Mouse (Mus musculus) heart, adult 8-10 months (tissue): ENCODE measurements around the gene Rps27rt. TPM values are rescaled to one million over a fixed set of nuclear protein-coding genes. Genes with fewer than 3 reads are reported as not detected.

Experiments
- total RNA-seq, 4 experiments: library from RNA; stranded (reverse); gene quantifications; 2 replicates each; pipeline ENCODE4 v1.2.4; 2022

Rps27rt gene
- total RNA-seq, 4 experiments from 2014 or later = 9.8 to 31.3 (median 20.9) TPM

Other genes starting within 250 kb of the Rps27rt start
- 10 to 100 TPM; 10.5 to 16.6 (median 12.6) TPM for gene Cmtm7, start 200.9 kb downstream of the Rps27rt start, total RNA-seq
- gene Cmtm8, start 138.6 kb downstream of the Rps27rt start, total RNA-seq = 10 to 100 TPM; 11.5 to 12.5 (median 11.7) TPM
- 10 to 100 TPM; 39.7 to 41.2 (median 40.2) TPM for gene Gpd1l, start 48.8 kb downstream of the Rps27rt start, total RNA-seq
- 1 to 10 TPM; 2.5 to 4.9 (median 3.3) TPM for gene Osbpl10, start 4.2 kb downstream of the Rps27rt start, total RNA-seq